Mouse (Mus musculus) embryo, embryonic 9.5 days (tissue): ENCODE data around the gene Acap1.
"Not testable (repeated sequence)": the region's sequence is repeated elsewhere in the genome, so short reads cannot be mapped to it uniquely, and the experiment has no call there.

Experiments used
- DNase-seq: peaks from one replicate; pipeline ENCODE4 v3.0.0-alpha.2; 2017; ENCODE audit errors: extremely low spot score

Gene Acap1

GRCm38 (mm10) chr11:69876867-69877266, 18.5 kb downstream of the Acap1 start:
- DNase-seq = peak; percentile 86

GRCm38 (mm10) chr11:69876186-69876585, 19.2 kb downstream of the Acap1 start:
- DNase-seq = no peak

DNA sequence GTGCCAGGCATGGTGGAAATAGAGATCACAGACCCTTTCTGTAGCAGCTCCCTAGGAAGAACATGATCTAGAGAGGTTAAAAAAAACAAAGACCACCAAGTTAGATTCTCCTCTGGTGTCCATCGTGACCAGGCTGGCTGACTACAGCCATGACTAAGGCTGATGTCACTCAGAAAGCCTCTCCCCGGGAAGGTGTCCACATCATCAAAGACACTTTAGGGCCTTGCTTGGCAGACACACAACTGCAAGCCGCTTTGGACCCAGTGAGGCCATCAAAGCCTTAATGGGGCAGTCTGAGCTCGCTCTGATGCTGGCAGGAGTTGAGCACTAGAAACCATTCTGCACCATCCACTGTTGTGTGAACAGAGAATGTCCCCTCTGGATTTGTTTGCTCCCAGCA, 22.9 kb downstream of the Acap1 start:
- DNase-seq = no peak

DNA sequence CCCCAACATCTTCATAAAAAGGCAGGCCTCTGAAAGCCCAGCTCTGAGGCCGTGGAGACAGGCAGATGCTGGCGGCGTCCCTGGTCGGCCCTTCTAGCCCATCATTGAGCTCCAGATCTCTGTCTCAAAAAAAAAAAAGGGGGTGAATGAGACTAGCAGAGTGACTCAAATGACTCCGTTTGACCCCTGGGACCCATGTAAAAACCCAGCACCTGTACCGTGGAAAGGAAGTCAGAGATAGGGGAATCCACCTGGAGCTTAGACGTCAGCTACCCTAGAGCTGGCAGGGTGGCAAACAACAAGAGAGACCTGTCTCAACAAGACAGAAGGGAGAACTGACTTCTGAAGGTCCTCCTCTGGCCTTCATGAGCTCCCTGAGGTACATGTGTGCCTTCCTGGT, 23.5 kb downstream of the Acap1 start:
- DNase-seq = no peak

- no peak for DNase-seq
These were observed 24.9 kb downstream of the Acap1 start for GRCm38 (mm10) chr11:69870289-69871069.

- no peak for DNase-seq
These were observed 28.0 kb downstream of the Acap1 start for GRCm38 (mm10) chr11:69867335-69867734.

DNA sequence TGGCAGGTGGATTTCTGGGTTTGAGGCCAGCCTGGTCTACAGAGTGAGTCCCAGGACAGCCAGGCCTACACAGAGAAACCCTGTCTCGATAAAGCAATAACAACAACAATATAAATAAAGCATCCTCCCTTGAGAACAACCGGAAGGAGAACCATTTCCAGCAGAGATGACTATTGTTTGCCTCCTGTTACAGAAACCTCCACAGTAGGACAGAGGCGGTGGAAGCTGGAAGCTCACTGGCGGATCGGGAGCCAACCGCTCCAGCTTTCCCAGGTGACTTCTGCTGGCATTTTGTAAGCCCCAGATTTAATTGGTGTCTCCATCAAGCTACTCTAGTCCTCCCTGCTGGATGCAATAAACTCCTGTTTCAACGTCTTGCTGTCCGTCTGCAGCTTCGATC, 29.8 kb downstream of the Acap1 start:
- DNase-seq = no peak

DNA sequence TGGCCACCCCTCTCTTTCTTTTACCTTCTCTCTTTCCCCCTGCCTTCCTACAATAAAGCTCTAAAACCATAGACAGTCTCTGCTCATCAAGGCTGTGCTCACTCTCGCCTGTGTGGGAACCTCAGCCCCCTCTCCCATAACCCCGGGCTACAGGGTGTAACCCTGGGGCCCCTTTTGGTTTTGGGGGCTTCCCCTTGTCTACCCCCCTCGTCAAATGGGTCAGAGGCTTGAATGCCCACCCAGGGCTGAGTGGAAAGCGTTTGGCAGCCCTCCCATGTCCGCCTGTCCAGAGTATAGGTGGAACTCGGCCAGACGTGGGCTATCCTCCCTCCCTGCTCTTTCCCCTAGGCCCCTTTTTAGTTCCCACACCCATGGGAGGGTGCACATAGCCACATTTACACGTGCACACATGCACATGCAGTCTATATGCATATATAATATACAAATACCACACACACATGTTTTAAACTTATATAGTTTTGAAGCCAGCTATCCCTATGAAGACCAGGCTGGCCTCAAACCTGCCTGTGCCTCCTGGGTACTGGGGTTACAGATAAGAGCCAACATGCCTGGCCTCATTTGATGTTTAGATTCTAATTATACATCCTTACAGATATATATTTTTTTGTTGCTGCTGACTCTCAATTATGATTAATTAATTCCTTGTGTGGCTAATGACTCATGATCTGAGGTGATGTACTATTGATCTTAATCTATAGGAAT, 31.0 kb downstream of the Acap1 start:
- no peak for DNase-seq

DNA sequence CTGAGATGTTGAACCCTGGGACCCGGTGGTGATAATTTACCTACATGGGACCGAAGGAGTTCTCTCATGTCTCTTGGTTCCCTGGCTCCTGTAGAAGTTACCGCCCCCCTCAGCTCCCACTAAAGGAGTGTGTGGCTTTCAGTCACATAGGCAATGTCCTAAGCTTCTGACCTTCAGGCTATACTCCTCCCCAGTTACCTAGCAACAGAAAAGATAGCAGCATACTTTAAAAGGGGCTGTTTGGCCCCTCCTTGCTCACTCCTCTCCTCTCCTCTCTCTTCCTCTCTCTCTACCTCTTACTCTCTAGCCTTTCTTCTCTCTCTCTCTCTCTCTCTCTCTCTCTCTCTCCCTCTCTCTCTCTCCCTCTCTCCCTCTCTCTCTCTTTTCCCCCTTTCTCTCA, 31.6 kb downstream of the Acap1 start:
- DNase-seq = not testable (repeated sequence)

- no peak for DNase-seq
These were observed 37.0 kb downstream of the Acap1 start, which contains the start of gene Tnk1 for GRCm38 (mm10) chr11:69858113-69858998. Gene Tnk1 (minus strand): TSS chr11:69858730.

DNA sequence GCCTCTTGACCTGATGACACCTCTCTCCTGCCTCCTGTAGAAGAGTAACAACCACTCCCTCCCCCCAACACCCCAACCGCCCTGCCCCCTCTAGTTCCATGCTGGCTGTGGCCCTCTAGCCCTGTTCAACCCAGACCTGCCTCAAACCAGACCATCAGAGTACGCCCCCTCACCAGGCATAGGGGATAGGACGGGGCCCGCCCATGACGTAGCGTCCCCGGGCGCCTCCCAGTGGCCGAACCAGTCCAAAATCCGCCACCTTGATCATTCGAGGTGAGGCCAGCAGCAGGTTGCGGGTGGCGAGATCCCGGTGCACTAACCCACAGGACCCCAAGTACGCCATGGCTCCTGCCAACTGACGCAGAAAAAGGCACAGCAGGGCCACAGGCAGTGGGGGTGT, 40.0 kb downstream of the Acap1 start:
- DNase-seq = peak; percentile 53

- no peak for DNase-seq
These were observed 40.7 kb downstream of the Acap1 start for GRCm38 (mm10) chr11:69854680-69855079.

DNA sequence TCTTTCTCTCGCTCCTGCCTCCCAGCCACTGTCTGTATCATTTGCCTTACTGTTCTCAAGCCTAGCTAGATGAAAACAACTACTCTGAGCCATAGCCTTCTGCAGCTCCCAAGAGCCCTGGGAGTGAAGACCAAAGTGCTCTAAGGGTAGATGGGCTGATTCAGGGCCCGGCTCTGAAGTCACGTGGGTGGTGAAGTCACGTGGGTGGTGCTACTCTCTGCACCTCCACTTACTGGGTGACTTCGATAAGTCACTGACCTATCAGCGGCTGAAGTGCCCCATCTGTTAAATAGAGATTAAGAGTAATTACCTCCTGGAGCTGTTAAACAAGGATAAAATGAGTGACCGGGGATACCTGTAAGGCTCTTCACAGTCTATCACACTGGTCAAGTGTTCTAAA, 41.3 kb downstream of the Acap1 start:
- DNase-seq = no peak

DNA sequence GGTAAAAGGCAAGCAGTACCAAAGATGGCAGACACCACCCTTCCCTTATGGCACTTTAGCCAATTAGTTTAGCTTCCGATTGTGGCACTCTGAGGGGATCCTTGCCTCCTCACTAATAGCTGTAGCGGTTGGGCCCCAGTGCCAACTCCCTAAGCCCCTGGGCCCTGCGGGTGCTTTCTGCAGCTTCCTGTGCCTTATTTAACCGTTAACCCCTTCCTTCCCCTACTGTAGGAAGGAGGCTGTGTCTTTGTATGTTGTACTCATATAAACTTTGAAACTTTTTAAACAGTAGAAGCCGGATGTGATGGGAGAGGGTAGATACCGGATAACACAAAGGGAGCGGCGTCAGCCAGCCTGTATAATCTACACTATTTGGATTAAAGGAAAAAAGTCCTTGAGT, 44.6 kb downstream of the Acap1 start:
- DNase-seq = no peak

GRCm38 (mm10) chr11:69849884-69850283, 45.5 kb downstream of the Acap1 start:
- DNase-seq = no peak

- no peak for DNase-seq
These were observed 46.2 kb downstream of the Acap1 start for GRCm38 (mm10) chr11:69849128-69849527.

GRCm38 (mm10) chr11:69848021-69848420, 47.3 kb downstream of the Acap1 start:
- no peak for DNase-seq

DNA sequence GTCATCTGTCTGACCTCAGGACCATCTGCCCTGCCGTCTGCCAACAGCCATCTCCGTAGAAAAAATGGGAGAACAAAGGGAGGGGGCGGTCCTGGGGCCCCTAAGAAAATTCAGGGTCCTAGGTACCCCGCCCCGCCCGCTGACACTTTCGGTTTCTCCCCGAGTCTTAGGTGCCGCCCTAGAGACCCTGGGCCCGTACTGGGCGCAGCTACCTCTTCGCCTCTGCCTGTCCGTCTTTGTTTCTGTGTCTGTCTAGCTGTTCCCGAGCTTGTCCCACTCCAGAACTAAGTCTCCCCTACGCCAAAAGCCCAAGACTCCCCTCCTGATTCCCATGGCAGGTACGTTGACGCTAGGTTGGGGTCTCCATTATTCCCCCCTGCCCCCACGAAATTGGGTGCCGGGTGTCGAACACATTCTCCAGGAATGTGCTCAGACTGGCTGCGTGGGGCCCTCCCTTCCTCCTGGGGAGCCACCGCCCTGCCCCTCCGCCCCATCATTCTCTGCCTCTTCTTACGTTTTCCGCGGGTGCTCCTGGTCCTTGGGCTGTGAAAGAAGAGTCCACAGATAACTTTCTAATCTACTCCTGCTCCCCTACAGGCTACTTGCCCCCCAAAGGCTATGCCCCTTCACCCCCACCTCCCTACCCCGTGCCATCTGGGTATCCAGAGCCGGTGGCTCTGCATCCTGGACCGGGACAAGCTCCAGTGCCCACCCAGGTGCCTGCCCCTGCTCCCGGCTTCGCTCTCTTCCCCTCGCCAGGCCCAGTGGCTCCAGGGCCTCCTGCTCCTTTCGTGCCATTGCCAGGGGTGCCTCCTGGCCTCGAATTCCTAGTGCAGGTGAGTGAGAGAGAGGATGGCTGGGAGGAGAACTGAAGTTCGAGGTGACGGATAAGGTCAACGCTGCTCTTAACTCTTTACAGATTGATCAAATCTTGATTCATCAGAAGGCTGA, 48.3 kb downstream of the Acap1 start:
- peak; percentile 35 for DNase-seq

- DNase-seq = peak; percentile 96
These were observed 49.1 kb downstream of the Acap1 start, which contains the start of gene Plscr3 for GRCm38 (mm10) chr11:69846198-69846680. Gene Plscr3 (plus strand): TSS chr11:69846376.

- no peak for DNase-seq
These were observed 56.6 kb downstream of the Acap1 start for GRCm38 (mm10) chr11:69838714-69839104.
